Mouse (Mus musculus) cerebellum, adult 11 months (tissue): ENCODE measurements around the gene Prpf19.

Experiments
- DNase-seq: peaks from one replicate; pipeline ENCODE4 v3.0.0; 2022

Prpf19 gene

DNA sequence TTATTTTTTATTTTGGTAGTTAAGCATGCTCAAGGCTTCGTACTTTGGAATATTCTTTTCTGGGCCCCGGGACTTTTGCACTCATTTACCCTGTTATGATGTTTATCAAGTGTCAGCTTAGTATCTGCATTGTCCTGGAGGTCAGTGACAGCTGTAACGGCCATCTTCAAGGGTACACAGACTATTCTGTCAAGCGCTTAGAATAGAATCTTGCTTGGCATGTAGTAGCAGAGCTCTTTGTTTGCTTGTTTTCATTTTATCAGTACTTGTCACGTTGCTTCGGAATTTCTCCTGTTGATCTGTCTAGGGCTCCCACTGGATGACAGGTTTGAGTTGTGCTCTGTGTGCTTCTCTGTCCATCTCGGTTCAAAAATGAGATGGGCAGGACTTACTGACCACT is 1.8 kb downstream of the Prpf19 start:
- DNase-seq = no peak

- no peak for DNase-seq
These were observed 2.5 kb downstream of the Prpf19 start for GRCm38 (mm10) chr19:10897491-10897890.

DNA sequence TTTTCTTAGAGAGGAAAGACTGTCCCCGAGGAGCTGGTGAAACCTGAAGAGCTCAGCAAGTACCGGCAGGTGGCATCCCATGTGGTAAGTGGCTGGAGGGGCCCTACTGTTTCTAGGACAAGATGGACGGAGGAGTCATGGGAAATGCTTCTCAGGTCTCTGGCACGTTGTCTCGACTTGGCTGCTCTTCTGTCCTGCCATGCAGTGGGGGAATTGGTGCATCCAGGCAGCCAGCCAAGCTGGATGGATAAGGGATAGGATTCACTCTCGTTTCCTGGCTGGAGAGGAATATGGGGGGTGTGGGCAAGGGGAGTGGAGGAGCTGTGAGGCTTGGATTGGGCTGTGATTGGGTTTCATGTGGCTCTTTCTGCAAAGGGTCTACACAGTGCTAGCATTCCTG is 5.3 kb downstream of the Prpf19 start:
- DNase-seq = no peak

DNA sequence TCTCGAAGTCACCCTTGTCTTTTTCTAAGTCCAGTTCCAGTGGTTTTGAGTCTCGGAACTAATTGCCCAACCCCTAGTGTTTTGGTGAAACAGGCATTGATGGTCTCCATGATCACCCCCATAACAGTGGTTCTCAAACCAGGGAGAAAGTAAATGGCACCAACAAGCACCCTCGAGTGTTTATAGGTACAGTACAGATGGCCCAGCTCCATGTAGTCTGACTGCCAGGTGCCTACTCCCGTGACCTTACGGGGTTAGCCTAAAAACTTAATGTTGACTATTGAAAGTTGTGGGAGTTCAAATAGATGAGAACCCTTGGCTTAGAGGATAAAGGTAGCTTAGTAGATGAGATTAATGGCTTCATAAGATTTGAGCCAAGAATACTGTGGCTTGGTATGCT is 6.0 kb downstream of the Prpf19 start:
- DNase-seq = no peak

- no peak for DNase-seq
These were observed 9.5 kb downstream of the Prpf19 start for GRCm38 (mm10) chr19:10904512-10904911.

- no peak for DNase-seq
These were observed 10.1 kb downstream of the Prpf19 start for GRCm38 (mm10) chr19:10904927-10905727.

DNA sequence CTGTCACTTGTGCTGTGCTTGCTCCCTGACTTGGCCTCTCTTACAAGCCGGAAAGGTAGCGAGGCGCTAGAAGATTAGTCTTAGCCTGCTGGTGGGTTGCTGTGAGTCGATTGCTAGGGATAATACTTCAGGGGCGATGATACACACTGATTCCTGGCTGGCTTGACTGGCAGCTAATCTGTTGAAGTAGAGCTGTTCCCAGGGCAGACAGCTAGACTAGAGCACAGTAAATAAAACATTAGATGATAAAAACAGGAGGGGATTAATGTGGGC is 10.6 kb downstream of the Prpf19 start:
- DNase-seq = no peak

GRCm38 (mm10) chr19:10907891-10908290 is 12.9 kb downstream of the Prpf19 start:
- DNase-seq = no peak

- DNase-seq = no peak
These were observed 14.2 kb downstream of the Prpf19 start for GRCm38 (mm10) chr19:10909087-10909721.

DNA sequence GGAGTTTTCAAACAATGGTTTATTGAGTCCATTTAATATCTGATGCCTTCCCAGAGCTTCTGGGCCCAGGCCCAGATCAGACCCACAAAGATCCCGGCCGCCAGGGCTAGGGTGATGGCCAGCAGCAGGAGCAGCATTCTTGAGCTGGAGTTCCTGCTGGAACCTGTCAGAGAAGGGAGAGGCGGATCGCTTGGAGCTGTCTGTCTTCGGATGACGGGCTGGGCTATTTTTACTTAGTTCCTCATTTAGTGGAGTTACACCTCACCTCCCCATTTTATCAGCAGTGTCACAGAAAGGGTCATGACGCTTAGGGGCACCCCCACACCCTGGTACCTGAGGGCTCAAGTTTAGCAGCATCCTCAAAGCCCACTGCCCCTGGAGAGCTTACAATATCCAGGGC is 19.3 kb downstream of the Prpf19 start:
- no peak for DNase-seq

DNA sequence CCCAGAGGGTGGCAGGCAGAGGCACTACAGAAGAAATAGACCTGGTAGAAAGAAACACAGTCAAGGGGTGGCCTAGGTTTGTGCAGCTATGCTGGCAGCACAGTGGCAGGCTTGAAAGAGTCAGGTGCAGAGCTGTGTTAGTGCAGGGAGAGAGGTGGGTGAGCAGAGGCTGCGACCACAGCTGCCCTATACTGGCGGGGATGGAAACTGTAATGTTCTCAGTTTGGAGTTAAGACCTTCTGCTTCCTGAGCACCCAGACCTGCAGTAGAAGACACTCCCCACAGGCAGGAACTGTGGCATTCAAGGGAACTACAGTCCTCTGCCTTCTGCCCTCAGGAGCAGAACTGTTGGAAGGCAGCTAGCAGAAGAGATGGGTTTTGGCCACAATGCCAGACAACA is 19.8 kb downstream of the Prpf19 start:
- DNase-seq = no peak

GRCm38 (mm10) chr19:10916506-10916905 is 21.5 kb downstream of the Prpf19 start:
- DNase-seq = no peak

DNA sequence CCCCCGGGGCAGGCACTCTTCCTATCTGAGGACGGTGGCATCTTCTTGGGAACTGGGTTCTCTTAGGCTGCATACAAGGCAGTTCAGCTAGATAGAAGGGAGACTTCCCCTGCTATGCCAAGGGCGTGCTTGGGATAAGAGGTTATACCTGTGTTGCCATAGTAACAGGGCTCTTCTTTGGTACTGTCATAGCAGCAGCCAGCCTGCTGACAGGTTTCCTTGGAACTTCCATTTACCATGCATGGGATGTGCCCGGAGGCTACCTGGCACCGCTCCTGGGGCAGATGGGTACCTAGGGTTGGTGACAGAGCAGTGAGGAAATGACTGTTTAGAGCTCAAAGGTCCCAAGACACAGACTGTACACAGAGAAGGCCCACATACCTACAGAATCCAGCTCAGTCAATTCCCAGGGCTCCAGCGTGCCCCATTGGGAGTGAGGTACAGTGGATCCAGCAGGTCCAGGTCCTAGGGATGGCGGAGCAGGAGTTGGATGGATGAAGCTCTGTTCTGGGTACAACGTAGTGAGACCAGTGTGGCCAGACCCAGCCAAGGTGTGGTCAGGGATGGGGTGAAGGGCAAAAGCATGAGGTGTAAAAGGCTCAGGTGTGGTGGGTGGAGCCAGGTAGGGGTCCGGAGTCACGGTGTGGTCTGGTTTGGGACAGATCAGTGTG is 23.4 kb downstream of the Prpf19 start:
- no peak for DNase-seq

- no peak for DNase-seq
These were observed 25.5 kb downstream of the Prpf19 start, which contains the start of gene Zp1 for GRCm38 (mm10) chr19:10920532-10920931. TSS of gene Zp1 (minus strand) at chr19:10920632.

DNA sequence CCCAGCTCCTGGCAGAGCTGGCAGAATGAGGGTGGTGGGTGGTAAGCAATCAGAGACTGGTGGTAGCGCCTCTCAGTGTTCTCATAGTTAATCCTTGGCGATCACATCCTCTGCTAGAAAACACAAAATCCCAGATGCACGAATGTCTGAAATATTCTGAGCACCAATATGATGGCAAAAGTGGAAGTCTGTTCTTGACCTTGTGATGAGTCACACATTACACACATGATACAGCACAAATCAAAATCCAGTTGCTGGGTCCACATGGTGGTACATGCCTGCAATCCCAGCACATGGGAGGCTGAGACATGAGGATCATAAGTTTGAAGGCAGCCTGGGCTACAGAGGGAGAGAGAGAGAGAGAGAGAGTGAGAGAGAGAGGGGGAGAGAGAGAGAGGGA is 26.0 kb downstream of the Prpf19 start:
- DNase-seq = no peak

DNA sequence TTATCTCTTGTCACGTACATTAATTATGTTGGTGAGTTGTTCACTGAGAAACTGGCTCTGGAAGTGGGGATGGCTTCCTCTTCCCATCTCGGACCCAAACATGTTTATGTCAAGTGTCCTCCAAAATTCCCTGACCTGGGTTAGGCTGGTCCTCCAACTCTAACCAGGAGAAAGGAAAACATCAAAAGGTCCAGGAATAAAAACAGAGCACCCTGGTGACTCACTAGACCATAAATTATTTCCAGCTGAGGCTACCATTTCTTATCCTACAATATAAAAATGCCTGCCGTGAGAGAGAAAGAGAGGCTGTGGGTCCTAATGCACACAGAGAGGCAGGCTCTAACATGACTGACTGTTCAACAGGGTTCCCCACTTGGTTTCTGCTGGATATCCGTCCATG is 29.2 kb downstream of the Prpf19 start:
- no peak for DNase-seq

- DNase-seq = no peak
These were observed 31.1 kb downstream of the Prpf19 start for GRCm38 (mm10) chr19:10926123-10926621.

DNA sequence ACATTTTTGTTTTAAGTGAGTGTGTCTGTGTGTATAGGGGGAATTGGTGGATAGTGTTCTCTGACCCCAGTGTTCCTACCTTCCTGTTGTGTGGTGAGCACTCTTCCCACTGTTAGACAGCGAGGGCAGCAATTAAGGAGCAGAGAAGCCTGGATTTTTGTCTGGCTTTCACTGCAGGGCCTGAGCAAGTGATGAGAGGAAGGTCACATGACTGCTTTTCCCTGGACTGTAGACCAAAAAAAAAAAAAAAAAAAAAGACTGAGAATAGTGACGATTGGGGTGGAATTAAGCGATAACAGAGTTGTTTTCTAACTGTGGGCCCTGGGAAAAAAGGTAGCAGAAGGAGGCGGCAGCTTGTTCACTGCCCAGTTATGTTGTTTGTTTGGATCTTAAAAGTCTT is 31.6 kb downstream of the Prpf19 start:
- no peak for DNase-seq

DNA sequence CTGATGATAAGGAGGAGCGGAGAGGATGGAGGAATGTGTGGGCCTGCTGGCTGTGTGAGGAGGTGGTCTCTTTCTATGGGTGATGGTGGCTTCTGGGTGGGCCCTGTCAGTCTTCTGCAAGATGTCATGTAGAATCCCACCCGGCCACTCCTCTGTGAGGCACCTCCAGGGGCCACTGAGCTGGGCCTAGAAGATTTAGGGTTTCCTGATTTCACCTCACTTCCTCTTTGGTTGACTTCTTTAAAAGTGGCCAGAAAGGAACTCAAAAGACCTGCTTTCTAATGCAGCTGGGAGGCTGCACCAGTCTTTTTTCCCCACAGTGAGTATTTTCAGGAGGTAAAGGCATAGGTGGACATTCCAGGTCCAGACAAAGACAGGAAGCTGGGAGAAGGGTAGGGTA is 35.6 kb downstream of the Prpf19 start:
- no peak for DNase-seq

DNA sequence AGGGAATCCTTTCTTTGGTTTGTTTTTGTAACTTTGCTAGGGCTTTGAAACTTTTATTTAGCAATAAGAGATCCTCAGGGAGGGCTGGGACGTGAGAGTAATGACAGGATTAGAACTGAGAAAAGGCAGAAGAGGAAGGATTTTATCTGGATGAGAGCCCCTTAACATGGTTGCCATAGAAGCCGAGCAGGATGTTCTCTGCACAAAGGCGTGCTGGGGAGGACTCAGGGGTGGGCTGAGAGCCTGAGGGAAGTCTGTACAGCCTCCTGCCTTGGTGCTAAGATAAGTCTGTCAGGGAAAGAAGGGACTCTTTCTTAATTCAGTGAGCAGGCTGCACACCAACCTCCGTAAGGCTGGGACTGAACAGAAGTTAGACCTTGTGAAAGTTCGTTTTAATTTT is 40.0 kb downstream of the Prpf19 start:
- DNase-seq = no peak

- DNase-seq = no peak
These were observed 41.0 kb downstream of the Prpf19 start for GRCm38 (mm10) chr19:10936077-10936476.

GRCm38 (mm10) chr19:10937110-10937563 is 42.1 kb downstream of the Prpf19 start, which contains the start of gene Ptgdr2:
TSS of gene Ptgdr2 (plus strand) at chr19:10937160.
- no peak for DNase-seq

DNA sequence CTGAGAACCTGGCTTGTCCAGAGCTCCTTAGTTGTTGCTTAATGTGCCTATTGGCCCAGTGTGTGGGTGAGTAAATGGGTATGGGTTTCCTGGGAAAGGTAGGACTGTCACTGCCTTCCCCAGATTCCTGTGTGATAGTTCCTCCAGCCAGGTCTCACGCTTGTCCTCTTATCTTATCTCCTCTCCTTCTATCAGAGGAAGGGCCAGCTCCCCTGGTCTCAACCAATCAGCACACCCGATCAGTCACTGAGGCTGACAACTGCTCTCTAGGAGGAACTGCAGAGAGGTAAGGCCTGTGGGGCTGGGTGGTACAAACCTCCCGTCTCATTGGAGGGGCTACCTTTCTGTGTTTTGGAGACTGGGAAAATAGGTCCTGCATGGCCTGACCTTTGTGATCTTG is 43.7 kb downstream of the Prpf19 start:
- DNase-seq = no peak
